In the genomic region with DNA sequence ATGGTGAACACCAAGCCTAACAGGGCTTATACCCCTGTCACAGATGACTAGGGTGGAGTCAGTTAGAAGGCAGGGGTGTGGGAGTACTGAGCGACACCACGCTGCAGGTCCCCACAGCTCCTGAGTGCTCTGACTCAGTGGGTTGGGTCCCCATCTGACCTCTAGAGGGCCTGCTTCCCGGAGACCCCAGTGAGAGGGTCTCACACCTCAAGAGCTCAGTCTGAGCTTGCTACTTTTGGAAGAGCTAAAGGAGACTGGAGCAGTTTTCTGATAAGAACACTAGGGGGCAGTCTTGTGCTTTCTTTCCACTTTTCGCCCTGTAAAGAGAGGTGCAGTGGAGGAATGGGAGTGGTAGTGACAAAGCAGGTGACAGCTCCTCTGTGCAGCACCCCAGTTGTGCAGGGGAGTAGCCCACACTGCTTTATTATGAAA, we compare ENCODE assay signal across 8 mouse cellular contexts. TPM values are rescaled to one million over a fixed set of nuclear protein-coding genes. Genes with fewer than 3 reads are reported as not detected.
A peak's percentile ranks its signal among the peaks of the same experiment; 100 is the strongest.
DNase-seq lines count a peak whose midpoint lies in the region; ATAC-seq and TF ChIP-seq lines count a peak whose summit lies in the region.

No protein-coding gene starts in this region.

- TF ChIP-seq POLR2A in olfactory bulb, adult 2 months (IDR thresholded peaks at IDR 0.05; ENCODE audit: insufficient read depth, low read depth, low read length): no peak

- H3K9me3 ChIP-seq in hindbrain, embryonic 14.5 days (ENCODE audit: control insufficient read depth, low read length): no peaks in the 10 kb centered on the region
- no peaks in the 10 kb centered on the region for H3K9me3 ChIP-seq in lung, embryonic 15.5 days

- ATAC-seq in Patski: no peak
- ATAC-seq in hindbrain, embryonic 14.5 days (ENCODE audit: low FRiP score): peak; percentile 72
- peak; percentile 72 for ATAC-seq in lung, embryonic 15.5 days (ENCODE audit: borderline replicate concordance, extremely low read depth, low FRiP score, low TSS enrichment)

- WGBS in hindbrain, embryonic 14.5 days: 10% methylated on average over 4 of the region's 4 CpGs
- WGBS in lung, embryonic 15.5 days: 4% methylated on average over 4 of the region's 4 CpGs
- WGBS in olfactory bulb, adult 2 months: 12% methylated on average over 4 of the region's 4 CpGs

- TF ChIP-seq CTCF in Patski (IDR thresholded peaks at IDR 0.05): peak; percentile 79
- TF ChIP-seq CTCF in olfactory bulb, adult 2 months (IDR thresholded peaks at IDR 0.05; ENCODE audit: insufficient read depth, low read depth, low read length): 0 out of 2 replicates have a peak, but pooled peaks have one; percentile 31

- H3K27me3 ChIP-seq in Patski: no peaks in the 10 kb centered on the region
- no peaks in the 10 kb centered on the region for H3K27me3 ChIP-seq in hindbrain, embryonic 14.5 days (ENCODE audit: control insufficient read depth, insufficient read depth, low read length)
- H3K27me3 ChIP-seq in lung, embryonic 15.5 days: no peaks in the 10 kb centered on the region

- CTCF ChIA-PET in Patski (lab: Charles Lee): interaction anchor here (0.6 to 3.8 kb wide), 16 partner anchors 10 to 163 kb away, joined by 3 to 13 read pairs (median 4); no protein-coding TSS in a partner anchor

- H3K4me3 ChIP-seq in hindbrain, embryonic 14.5 days (replicated peaks; ENCODE audit: low read length): no peak overlapping the region
- no peak overlapping the region for H3K4me3 ChIP-seq in lung, embryonic 15.5 days
- H3K4me3 ChIP-seq in olfactory bulb, adult 2 months (ENCODE audit: insufficient read depth, low read depth, low read length): no peak overlapping the region

- no peak overlapping the region for H3K27ac ChIP-seq in hindbrain, embryonic 14.5 days
- no peak overlapping the region for H3K27ac ChIP-seq in lung, embryonic 15.5 days
- no peak overlapping the region for H3K27ac ChIP-seq in olfactory bulb, adult 2 months (ENCODE audit: insufficient read depth, low read depth, low read length)

- no peak overlapping the region for H3K4me2 ChIP-seq in hindbrain, embryonic 14.5 days (replicated peaks)
- H3K4me2 ChIP-seq in lung, embryonic 15.5 days: no peak overlapping the region

- peak; percentile 58 to 66 for DNase-seq in left cerebral cortex, postnatal 14 days (ENCODE audit: low spot score in 2 of 2)
- no peak for DNase-seq in left cerebral cortex, adult 9 months (ENCODE audit: low spot score in 2 of 2)
- DNase-seq in Patski (ENCODE audit: low read depth, low spot score): no peak
- DNase-seq in embryo, embryonic 11.5 days (ENCODE audit: low read depth, low spot score): peak; percentile 61
- peak; percentile 90 for DNase-seq in hindbrain, embryonic 14.5 days (ENCODE audit: low spot score)
- no peak for DNase-seq in adrenal gland, postnatal 25 days

- H3K9ac ChIP-seq in hindbrain, embryonic 14.5 days: no peak overlapping the region
- no peak overlapping the region for H3K9ac ChIP-seq in lung, embryonic 15.5 days

- POLR2A ChIA-PET in Patski (lab: Charles Lee): no interaction called here

- peaks cover 26% of the 10 kb centered on the region for H3K4me1 ChIP-seq in hindbrain, embryonic 14.5 days (replicated peaks; ENCODE audit: control insufficient read depth, insufficient read depth, low read length)
- H3K4me1 ChIP-seq in lung, embryonic 15.5 days: no peaks in the 10 kb centered on the region
- peaks cover 4% of the 10 kb centered on the region for H3K4me1 ChIP-seq in olfactory bulb, adult 2 months (ENCODE audit: control insufficient read depth, insufficient read depth, low read length)

- in situ Hi-C loops in Patski (cut with MboI; ENCODE audit: low pct_unique_long_range_greater_than_20kb): no loop called here

- H3K36me3 ChIP-seq in hindbrain, embryonic 14.5 days (replicated peaks; ENCODE audit: control insufficient read depth, insufficient read depth): no peaks in the 10 kb centered on the region
- no peaks in the 10 kb centered on the region for H3K36me3 ChIP-seq in lung, embryonic 15.5 days

- intact Hi-C loops in left cerebral cortex, postnatal 14 days (cut with DNase I): loop anchor here (1.0 to 10.0 kb wide), 3 partner anchors 73 to 201 kb away; a partner anchor contains a TSS

RNA-seq across cellular contexts. Expression of a gene that starts 30.9 kb away (rescaled TPM):
- 10 to 100 TPM; 58.1 to 58.8 TPM for total RNA-seq in left cerebral cortex, postnatal 14 days (2021)
- 37.0 TPM for polyA plus RNA-seq in Patski (2021)
- 18.3 and 19.2 TPM in 2 replicates for polyA plus RNA-seq in hindbrain, embryonic 14.5 days (2014; fragmentation: Nextera tagmentation; extraction: Ambion mirVana)
- 10.3 and 11.2 TPM in 2 replicates for polyA plus RNA-seq in lung, embryonic 15.5 days (2015; fragmentation: Nextera tagmentation; extraction: Ambion mirVana)
- polyA plus RNA-seq in olfactory bulb, adult 2 months (2012; ENCODE audit: insufficient read depth, insufficient read length, low replicate concordance, missing spikeins): 71.7 TPM in 1 of 2 replicates, not detected in the other
- total RNA-seq in adrenal gland, postnatal 25 days (2021): 25.8 and 36.6 TPM in 2 replicates

RNA-seq across cellular contexts. Expression of a gene that starts 54.2 kb away (rescaled TPM):
- not detected for total RNA-seq in left cerebral cortex, postnatal 14 days (2021)
- not detected for polyA plus RNA-seq in Patski (2021)
- polyA plus RNA-seq in hindbrain, embryonic 14.5 days (2014; fragmentation: Nextera tagmentation; extraction: Ambion mirVana): 5.5 and 5.8 TPM in 2 replicates
- polyA plus RNA-seq in lung, embryonic 15.5 days (2015; fragmentation: Nextera tagmentation; extraction: Ambion mirVana): not detected in 2 replicates
- not detected in 2 replicates for polyA plus RNA-seq in olfactory bulb, adult 2 months (2012; ENCODE audit: insufficient read depth, insufficient read length, low replicate concordance, missing spikeins)
- total RNA-seq in adrenal gland, postnatal 25 days (2021): 0.48 and 0.76 TPM in 2 replicates

Comparison
In these comparisons a context has a peak if more than half of its experiments do, and no peak if none do; other contexts are left out.
1. DNase-seq: peak in left cerebral cortex, postnatal 14 days (2 of 2), embryo, embryonic 11.5 days (single experiment) and hindbrain, embryonic 14.5 days (single experiment); none in left cerebral cortex, adult 9 months (0 of 2), Patski (single experiment) and adrenal gland, postnatal 25 days (single experiment).